ENCODE assay signal across 12 mouse cellular contexts in genomic region chr19:4437886-4438285, GRCm38 (mm10). TPM values are rescaled to one million over a fixed set of nuclear protein-coding genes. Genes with fewer than 3 reads are reported as not detected.
A peak's percentile ranks its signal among the peaks of the same experiment; 100 is the strongest.
DNase-seq lines count a peak whose midpoint lies in the region; ATAC-seq and TF ChIP-seq lines count a peak whose summit lies in the region.
"Had no signal": no experiment of that assay in that cellular context is flagged by ENCODE, and none has a peak within 500 bp of the region (broad histone marks: within the 10 kb centered on the region; RNA-seq: fewer than 3 reads in every experiment).

No protein-coding gene starts in this region.

- peak overlapping the region; percentile 91; the same call in 1 of the 2 replicates for H3K4me2 ChIP-seq in heart, embryonic 14.5 days (ENCODE audit: low read length)
- no peak overlapping the region for H3K4me2 ChIP-seq in midbrain, postnatal 0 days (ENCODE audit: low read depth, low read length, poor library complexity, severe bottlenecking)
- peak overlapping the region; percentile 91; the same call in 1 of the 2 replicates for H3K4me2 ChIP-seq in stomach, embryonic 15.5 days

- H3K27ac ChIP-seq in heart, embryonic 14.5 days (replicated peaks in 1 of 2; ENCODE audit: control insufficient read depth in 1 of 2, insufficient read depth in 1 of 2, low read depth in 2 of 2, low read length in 2 of 2) = no peak overlapping the region
- no peak overlapping the region for H3K27ac ChIP-seq in midbrain, embryonic 10.5 days (replicated peaks)
- no peak overlapping the region for H3K27ac ChIP-seq in midbrain, postnatal 0 days (ENCODE audit: low read depth, low read length)
- no peak overlapping the region for H3K27ac ChIP-seq in stomach, embryonic 15.5 days
- H3K27ac ChIP-seq: liver, embryonic 13.5 days; midbrain, embryonic 15.5 days had no signal

- intact Hi-C loops in heart, postnatal 36 days (cut with DNase I) = no loop called here

- no peak for ATAC-seq in heart, embryonic 14.5 days (ENCODE audit: insufficient number of reproducible peaks, insufficient read depth, low FRiP score, low read depth)
- ATAC-seq in midbrain, postnatal 0 days (ENCODE audit: low FRiP score) = no peak
- peak; percentile 65 for ATAC-seq in granulocyte monocyte progenitor cell, adult 5-6 weeks (replicated peaks; ENCODE audit: poor library complexity, severe bottlenecking)
- no peak for ATAC-seq in stomach, embryonic 15.5 days (ENCODE audit: insufficient read depth, low FRiP score, low read depth)
- ATAC-seq: midbrain, embryonic 15.5 days had no signal

- TF ChIP-seq CTCF in midbrain, postnatal 0 days (IDR thresholded peaks at IDR 0.05) = no peak

- no peak overlapping the region for H3K9ac ChIP-seq in heart, embryonic 14.5 days (ENCODE audit: low read length)
- no peak overlapping the region for H3K9ac ChIP-seq in midbrain, postnatal 0 days (replicated peaks; ENCODE audit: low read length, poor library complexity, severe bottlenecking)
- no peak overlapping the region for H3K9ac ChIP-seq in stomach, embryonic 15.5 days
- H3K9ac ChIP-seq: liver, embryonic 13.5 days; midbrain, embryonic 15.5 days had no signal

- no peaks in the 10 kb centered on the region for H3K27me3 ChIP-seq in heart, embryonic 14.5 days (ENCODE audit: control insufficient read depth, insufficient read depth, low read length)
- peaks cover 36% of the 10 kb centered on the region for H3K27me3 ChIP-seq in midbrain, embryonic 10.5 days (ENCODE audit: low read depth, poor library complexity, severe bottlenecking)
- H3K27me3 ChIP-seq in midbrain, postnatal 0 days (ENCODE audit: insufficient read depth, low read length) = peaks cover 18% of the 10 kb centered on the region
- H3K27me3 ChIP-seq in stomach, embryonic 15.5 days (replicated peaks) = no peaks in the 10 kb centered on the region

- peaks cover 22 to 29% of the 10 kb centered on the region in 2 experiments for H3K4me1 ChIP-seq in heart, embryonic 14.5 days (ENCODE audit: control insufficient read depth in 2 of 2, insufficient read depth in 2 of 2, low read length in 2 of 2)
- peaks cover 37% of the 10 kb centered on the region for H3K4me1 ChIP-seq in midbrain, embryonic 10.5 days
- H3K4me1 ChIP-seq in midbrain, postnatal 0 days (ENCODE audit: insufficient read depth, low read length) = peaks cover 7% of the 10 kb centered on the region; the same call in 1 of the 2 replicates
- peaks cover 33% of the 10 kb centered on the region for H3K4me1 ChIP-seq in stomach, embryonic 15.5 days

- WGBS in heart, embryonic 14.5 days = 72% methylated on average over 6 of the region's 6 CpGs
- 76% methylated on average over 6 of the region's 6 CpGs for WGBS in midbrain, embryonic 10.5 days
- WGBS in midbrain, postnatal 0 days = 74% methylated on average over 6 of the region's 6 CpGs
- 68% methylated on average over 6 of the region's 6 CpGs for WGBS in stomach, embryonic 15.5 days

- 0 out of 2 replicates have a peak, but pooled peaks cover 7% of the 10 kb centered on the region for H3K36me3 ChIP-seq in heart, embryonic 14.5 days (ENCODE audit: control insufficient read depth, insufficient read depth, low read length)
- no peaks in the 10 kb centered on the region for H3K36me3 ChIP-seq in midbrain, embryonic 10.5 days
- no peaks in the 10 kb centered on the region for H3K36me3 ChIP-seq in midbrain, postnatal 0 days (ENCODE audit: insufficient read depth, low read length)
- no peaks in the 10 kb centered on the region for H3K36me3 ChIP-seq in stomach, embryonic 15.5 days
- H3K36me3 ChIP-seq: midbrain, embryonic 15.5 days had no signal

- no peaks in the 10 kb centered on the region for H3K9me3 ChIP-seq in heart, embryonic 14.5 days (ENCODE audit: control insufficient read depth, low read length)
- H3K9me3 ChIP-seq in midbrain, embryonic 10.5 days (replicated peaks) = no peaks in the 10 kb centered on the region
- no peaks in the 10 kb centered on the region for H3K9me3 ChIP-seq in midbrain, postnatal 0 days (ENCODE audit: low read length)
- no peaks in the 10 kb centered on the region for H3K9me3 ChIP-seq in stomach, embryonic 15.5 days
- H3K9me3 ChIP-seq: liver, embryonic 13.5 days; midbrain, embryonic 15.5 days had no signal

- no peak overlapping the region for H3K4me3 ChIP-seq in heart, embryonic 14.5 days (ENCODE audit: control insufficient read depth in 1 of 2, insufficient read depth in 1 of 2, low read depth in 1 of 2, low read length in 2 of 2)
- H3K4me3 ChIP-seq in midbrain, embryonic 10.5 days = 0 out of 2 replicates have a peak overlapping the region, but pooled peaks have one; percentile 74
- no peak overlapping the region for H3K4me3 ChIP-seq in midbrain, postnatal 0 days (ENCODE audit: low read depth, low read length)
- H3K4me3 ChIP-seq in stomach, embryonic 15.5 days (replicated peaks) = no peak overlapping the region
- H3K4me3 ChIP-seq: midbrain, embryonic 15.5 days had no signal

- DNase-seq in heart, postnatal 36 days = no peak
- DNase-seq in midbrain, embryonic 10.5 days (ENCODE audit: low spot score) = no peak
- no peak for DNase-seq in midbrain, postnatal 0 days (ENCODE audit: low spot score)
- no peak for DNase-seq in layer of hippocampus, adult 18-20 months (ENCODE audit: low spot score in 2 of 2)
- no peak for DNase-seq in right cerebral cortex, postnatal 14 days
- DNase-seq: heart, postnatal 14 days; kidney, postnatal 36 days; liver, embryonic 13.5 days had no signal

RNA-seq across cellular contexts. Expression of gene Rhod, which starts 1.3 kb away (rescaled TPM):
- polyA plus RNA-seq in heart, embryonic 14.5 days (2014; fragmentation: Nextera tagmentation; extraction: Ambion mirVana) = 20.0 and 24.0 TPM in 2 replicates
- 1 to 10 TPM; 5.5 to 5.8 TPM for total RNA-seq in heart, postnatal 36 days (2021)
- polyA plus RNA-seq in midbrain, embryonic 10.5 days (2016; fragmentation: Nextera tagmentation; extraction: Ambion mirVana) = 13.7 and 13.9 TPM in 2 replicates
- 4.3 and 6.2 TPM in 2 replicates for total RNA-seq in midbrain, postnatal 0 days (2014; rRNA removed)
- 2.7 and 4.5 TPM in 2 replicates for polyA plus RNA-seq in midbrain, postnatal 0 days (2015; fragmentation: Nextera tagmentation; extraction: Ambion mirVana)
- 0.28 TPM in 1 of 2 replicates, not detected in the other for total RNA-seq in granulocyte monocyte progenitor cell, adult 5-6 weeks (2014; fragmentation: Nextera tagmentation)
- not detected in 2 replicates for total RNA-seq in granulocyte monocyte progenitor cell, adult 5-6 weeks (2017)
- polyA plus RNA-seq in stomach, embryonic 15.5 days (2015; fragmentation: Nextera tagmentation; extraction: Ambion mirVana) = 24.1 and 32.0 TPM in 2 replicates
- 1 to 10 TPM; 1.0 to 1.2 TPM for total RNA-seq in layer of hippocampus, adult 18-20 months (2021)

RNA-seq across cellular contexts. Expression of gene Syt12, which starts 39.4 kb away (rescaled TPM):
- 0.88 and 0.95 TPM in 2 replicates for polyA plus RNA-seq in heart, embryonic 14.5 days (2014; fragmentation: Nextera tagmentation; extraction: Ambion mirVana)
- 1 to 10 TPM; 6.2 to 8.2 TPM for total RNA-seq in heart, postnatal 36 days (2021)
- 1.7 and 2.0 TPM in 2 replicates for polyA plus RNA-seq in midbrain, embryonic 10.5 days (2016; fragmentation: Nextera tagmentation; extraction: Ambion mirVana)
- total RNA-seq in midbrain, postnatal 0 days (2014; rRNA removed) = 12.2 and 20.9 TPM in 2 replicates
- 7.0 and 7.6 TPM in 2 replicates for polyA plus RNA-seq in midbrain, postnatal 0 days (2015; fragmentation: Nextera tagmentation; extraction: Ambion mirVana)
- total RNA-seq in granulocyte monocyte progenitor cell, adult 5-6 weeks (2014; fragmentation: Nextera tagmentation) = not detected in 2 replicates
- not detected in 2 replicates for total RNA-seq in granulocyte monocyte progenitor cell, adult 5-6 weeks (2017)
- polyA plus RNA-seq in stomach, embryonic 15.5 days (2015; fragmentation: Nextera tagmentation; extraction: Ambion mirVana) = 0.81 and 0.99 TPM in 2 replicates
- total RNA-seq in layer of hippocampus, adult 18-20 months (2021) = 10 to 100 TPM; 28.5 to 30.3 TPM

RNA-seq across cellular contexts. Expression of gene Kdm2a, which starts 39.8 kb away (rescaled TPM):
- polyA plus RNA-seq in heart, embryonic 14.5 days (2014; fragmentation: Nextera tagmentation; extraction: Ambion mirVana) = 35.7 and 42.7 TPM in 2 replicates
- total RNA-seq in heart, postnatal 36 days (2021) = 10 to 100 TPM; 39.4 to 41.1 TPM
- polyA plus RNA-seq in midbrain, embryonic 10.5 days (2016; fragmentation: Nextera tagmentation; extraction: Ambion mirVana) = 47.7 and 50.4 TPM in 2 replicates
- total RNA-seq in midbrain, postnatal 0 days (2014; rRNA removed) = 64.9 and 103 TPM in 2 replicates
- 17.8 and 18.4 TPM in 2 replicates for polyA plus RNA-seq in midbrain, postnatal 0 days (2015; fragmentation: Nextera tagmentation; extraction: Ambion mirVana)
- total RNA-seq in granulocyte monocyte progenitor cell, adult 5-6 weeks (2014; fragmentation: Nextera tagmentation) = 62.9 and 96.0 TPM in 2 replicates
- total RNA-seq in granulocyte monocyte progenitor cell, adult 5-6 weeks (2017) = 46.5 and 61.7 TPM in 2 replicates
- 37.2 and 44.7 TPM in 2 replicates for polyA plus RNA-seq in stomach, embryonic 15.5 days (2015; fragmentation: Nextera tagmentation; extraction: Ambion mirVana)
- total RNA-seq in layer of hippocampus, adult 18-20 months (2021) = 10 to 100 TPM; 74.2 to 88.4 TPM

Comparison
In these comparisons a context has a peak if more than half of its experiments do, and no peak if none do; other contexts are left out.
1. RNA of gene Syt12, which starts 39.4 kb away (total RNA-seq): 28.5 to 30.3 TPM in layer of hippocampus, adult 18-20 months, 12.2 to 20.9 TPM in midbrain, postnatal 0 days and 6.2 to 8.2 TPM in heart, postnatal 36 days; not detected in granulocyte monocyte progenitor cell, adult 5-6 weeks; every median in the first group is over 4 times any median in the second.